Mouse (Mus musculus) left cerebral cortex, adult 11 months (tissue): Measurements from ENCODE around the gene Grcc10.
A peak's percentile ranks its signal among the peaks of the same experiment; 100 is the strongest.

Source experiments
- DNase-seq: peaks from one replicate; pipeline ENCODE4 v3.0.0; 2022; ENCODE audit warnings: low spot score

Grcc10 gene

DNA sequence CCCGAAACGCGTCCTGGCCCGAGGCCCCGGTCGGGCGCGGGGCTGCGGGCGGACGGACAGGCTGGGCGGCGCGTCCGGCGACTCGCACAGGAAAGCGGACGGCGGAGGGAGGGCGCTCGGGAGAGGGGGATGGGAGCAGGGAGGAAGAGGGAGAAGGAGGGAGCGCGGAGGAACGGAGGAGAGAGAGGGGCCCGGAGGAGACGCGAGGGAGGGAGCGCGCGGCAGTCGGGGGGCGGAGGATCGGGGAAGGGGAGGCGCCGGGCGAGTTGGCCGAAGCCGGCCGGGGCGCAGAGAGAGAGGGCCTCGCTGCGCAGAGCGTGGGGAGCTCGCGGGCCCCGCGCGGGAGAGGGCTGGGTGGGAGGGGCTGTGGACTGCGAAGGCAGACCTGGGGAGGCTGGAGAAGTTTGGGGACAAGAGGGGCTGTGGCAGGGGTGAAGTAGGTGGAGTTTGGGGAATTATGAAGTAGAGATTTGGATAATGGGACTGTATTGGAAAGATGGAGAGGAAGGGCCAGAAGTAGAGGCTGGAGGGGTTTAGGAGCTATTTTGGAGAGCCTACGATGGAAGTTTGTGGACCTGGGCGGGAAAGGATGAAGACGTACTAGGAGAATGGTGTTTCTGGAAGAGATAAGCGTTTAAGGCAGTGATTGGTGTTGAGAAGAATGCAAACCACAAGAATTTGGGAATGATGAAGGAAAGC is 15.6 kb upstream of the Grcc10 start:
- DNase-seq: no peak

DNA sequence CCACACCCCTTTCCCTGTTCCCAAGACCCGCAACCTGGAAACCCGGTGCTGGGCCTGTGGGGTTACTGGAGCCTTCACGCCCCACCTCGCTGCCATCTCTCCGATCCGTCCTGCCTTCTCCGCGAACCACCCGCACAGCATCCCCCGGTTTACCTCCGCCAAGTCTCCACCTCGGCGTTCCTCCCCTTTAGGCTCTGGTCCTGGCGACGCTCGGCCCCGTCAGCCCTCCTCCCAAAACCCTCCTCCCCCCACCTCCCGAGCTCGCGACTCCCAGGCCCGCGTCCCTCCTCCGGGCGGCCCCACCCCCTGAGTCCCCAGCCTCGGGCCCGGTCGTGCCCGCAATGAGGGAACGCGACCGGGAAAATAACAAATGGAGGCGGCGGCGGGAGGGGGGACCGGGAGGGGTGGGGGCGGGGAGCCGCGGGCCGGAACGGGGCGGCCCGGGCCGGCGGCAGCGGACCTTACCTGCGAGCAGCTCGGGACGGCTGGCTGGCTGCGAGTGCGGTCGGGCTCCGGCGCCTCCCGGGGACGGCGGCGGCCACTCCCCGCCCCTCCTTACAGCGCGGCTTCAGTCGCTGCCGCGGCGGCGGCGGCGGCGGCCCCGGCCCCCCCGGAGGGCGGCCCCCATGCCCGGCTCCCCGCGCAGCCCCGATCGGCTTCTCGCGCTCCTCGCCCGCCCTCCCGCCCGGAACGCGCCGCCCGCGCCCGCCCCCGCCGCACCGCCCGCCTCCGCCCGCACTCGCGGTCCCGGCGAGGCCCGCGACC is 14.8 kb upstream of the Grcc10 start, which contains the start of the genes Gm45234 and Atn1:
Gm45234 (minus strand) TSS at position 191 of the 765 bp plus-strand sequence.
Atn1 (minus strand) TSS at position 694 of the 765 bp plus-strand sequence.
- DNase-seq: no peak

DNA sequence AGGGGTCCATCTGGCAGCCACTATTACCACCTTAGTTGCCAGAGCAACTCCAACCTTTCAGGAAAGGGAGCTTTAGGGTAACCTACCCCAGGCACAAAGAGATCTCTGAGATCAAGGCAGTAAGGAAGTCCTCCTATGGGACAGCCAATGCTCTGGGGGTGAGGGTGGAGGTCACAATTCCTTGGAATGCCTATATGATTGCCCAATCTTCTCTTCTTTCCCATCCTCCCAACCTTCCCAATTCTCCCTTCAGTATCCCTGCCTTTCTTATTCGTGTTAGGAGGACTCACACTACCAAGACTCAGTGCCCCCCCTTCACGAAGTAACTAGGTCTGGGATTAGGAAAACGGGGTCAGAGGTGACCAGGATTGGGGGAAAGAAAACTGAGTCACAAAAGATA is 14.1 kb upstream of the Grcc10 start:
- DNase-seq: no peak

DNA sequence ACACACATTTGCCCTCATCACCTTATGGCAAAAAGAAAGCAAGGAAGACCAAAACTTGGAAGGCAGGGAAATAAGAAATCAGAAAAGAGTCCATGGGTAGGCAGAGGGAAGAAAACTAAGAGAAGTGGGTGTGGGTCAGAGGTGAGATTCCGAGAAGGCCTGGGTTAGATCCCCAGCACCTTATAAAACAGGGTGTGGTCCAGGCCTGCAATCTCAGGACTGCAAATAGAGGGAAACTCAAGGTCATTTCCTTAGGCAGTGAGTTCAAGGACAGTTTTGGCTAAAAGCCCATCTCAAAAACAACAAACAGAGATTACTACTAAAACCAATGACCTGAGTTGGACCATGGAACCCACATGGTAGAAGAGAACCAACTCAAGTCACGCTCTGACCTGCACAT is 12.7 kb upstream of the Grcc10 start:
- DNase-seq: no peak

DNA sequence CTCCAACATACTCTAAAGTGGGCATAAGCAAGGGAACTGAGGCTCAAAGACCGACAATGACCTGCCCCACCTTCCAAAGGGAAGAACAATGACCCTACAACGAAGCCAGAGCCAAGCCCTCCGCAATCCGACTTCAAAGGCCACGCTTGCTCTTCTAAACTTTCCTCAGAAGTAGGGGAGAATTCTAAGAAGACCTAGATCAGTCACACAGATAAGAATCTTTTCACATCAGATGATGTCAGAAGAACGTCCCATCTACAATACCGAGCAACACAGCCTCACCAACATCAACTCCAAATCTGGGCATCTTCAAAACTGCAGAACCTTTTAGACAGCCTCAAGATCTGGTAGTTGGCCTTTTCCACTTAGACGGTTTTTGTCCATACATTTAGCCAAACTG is 9.2 kb upstream of the Grcc10 start:
- DNase-seq: no peak

DNA sequence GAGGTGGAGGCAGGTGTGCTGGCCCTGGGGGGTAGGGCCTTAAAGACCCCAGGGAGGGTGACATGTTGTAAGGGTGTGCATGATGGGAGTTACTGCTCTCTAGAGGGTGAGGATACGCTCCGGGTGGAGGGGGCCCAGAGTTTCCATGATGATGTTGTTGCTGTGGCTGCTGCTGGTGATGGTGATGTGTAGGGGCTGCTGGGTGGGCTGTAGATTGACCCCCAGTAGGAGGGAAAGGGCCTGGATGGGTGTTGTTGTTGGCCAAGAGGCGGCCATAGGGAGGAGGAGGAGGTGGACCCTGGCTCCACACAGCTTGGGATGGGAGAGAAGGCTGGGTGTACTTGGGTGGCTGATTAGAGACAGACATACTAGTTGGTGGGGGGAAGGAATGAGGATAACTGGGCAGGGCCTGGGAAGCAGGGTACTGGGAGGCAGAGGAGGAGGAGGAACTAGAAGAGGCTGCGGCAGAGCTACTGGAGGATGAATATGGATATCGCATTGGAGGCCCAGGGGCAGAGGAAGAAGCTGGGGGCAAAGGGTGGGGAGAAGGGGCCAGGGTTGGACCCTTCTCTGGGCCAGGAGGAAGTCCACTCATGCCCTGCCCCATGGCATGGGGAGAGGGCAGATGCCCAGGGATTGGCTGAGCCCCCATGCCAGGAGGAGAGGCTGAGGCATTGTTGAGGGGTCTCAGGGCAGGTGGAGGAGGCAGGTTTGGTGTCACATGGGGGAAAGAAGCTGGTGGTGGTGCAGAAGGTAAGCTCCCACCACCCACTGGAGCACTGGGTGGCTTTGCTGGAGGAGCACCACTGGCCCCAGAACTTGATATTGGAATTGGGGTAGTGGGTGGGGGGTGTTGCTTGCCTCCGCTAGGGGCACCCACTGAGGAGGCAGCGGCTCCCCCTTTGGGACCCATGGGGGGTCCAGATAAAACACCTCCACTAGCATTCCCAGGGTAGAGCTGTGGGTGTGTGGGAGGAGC is 5.8 kb upstream of the Grcc10 start:
- DNase-seq: no peak

DNA sequence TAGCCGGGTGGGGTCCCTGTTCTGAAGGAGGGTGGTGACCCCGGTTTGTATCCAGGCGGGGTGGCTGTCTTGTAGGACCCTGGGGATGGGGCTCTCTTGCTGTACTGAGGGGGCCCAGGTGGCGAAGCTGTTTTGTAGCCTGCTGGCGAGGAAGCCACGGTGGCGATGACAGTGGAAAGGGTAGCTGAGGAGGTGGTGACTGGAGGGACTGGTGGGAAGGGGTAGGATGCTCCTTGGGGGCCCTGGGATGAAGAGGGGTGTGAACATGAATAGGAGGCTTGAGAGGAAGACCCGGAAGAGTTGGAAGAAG is 5.1 kb upstream of the Grcc10 start:
- no peak for DNase-seq

DNA sequence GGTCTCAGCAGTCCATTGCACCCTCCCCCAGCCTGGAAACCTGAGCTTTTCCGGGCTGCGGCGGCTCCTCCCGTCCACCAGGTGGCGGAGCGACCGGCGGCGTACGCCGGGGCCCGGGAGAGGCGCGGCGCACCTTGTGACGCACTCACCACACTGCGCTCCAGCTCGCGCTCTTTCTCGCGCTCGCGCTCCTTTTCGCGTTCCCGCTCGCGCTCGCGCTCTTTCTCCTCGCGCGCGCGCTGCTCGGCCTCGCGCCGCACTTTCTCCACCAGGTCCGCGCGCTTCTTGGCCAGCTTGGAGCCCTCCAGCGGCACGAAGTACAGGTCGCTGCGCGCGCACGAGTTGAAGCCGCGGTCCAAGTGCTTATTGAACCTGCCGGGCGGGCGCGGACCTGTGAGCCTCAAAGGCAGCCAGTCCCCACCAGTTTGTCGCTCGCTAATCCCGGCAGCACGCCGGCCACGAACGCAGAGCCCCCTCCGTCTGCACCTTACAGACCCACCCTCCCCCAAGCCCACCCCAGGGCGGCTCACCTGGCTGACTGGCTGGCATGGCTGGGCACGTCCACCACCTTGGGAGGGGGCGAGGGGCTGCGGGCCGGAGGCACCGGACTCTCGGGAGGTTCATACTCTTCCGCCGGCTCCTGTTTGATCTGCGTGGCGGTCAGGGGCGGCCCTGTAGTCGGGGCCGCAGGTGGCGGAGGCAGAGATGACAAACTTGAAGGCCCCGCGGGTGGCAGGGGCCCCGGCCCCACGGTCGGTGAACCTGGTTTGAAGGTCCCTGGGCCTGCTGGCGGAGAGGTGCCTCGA is 4.5 kb upstream of the Grcc10 start:
- peak; percentile 91 for DNase-seq

DNA sequence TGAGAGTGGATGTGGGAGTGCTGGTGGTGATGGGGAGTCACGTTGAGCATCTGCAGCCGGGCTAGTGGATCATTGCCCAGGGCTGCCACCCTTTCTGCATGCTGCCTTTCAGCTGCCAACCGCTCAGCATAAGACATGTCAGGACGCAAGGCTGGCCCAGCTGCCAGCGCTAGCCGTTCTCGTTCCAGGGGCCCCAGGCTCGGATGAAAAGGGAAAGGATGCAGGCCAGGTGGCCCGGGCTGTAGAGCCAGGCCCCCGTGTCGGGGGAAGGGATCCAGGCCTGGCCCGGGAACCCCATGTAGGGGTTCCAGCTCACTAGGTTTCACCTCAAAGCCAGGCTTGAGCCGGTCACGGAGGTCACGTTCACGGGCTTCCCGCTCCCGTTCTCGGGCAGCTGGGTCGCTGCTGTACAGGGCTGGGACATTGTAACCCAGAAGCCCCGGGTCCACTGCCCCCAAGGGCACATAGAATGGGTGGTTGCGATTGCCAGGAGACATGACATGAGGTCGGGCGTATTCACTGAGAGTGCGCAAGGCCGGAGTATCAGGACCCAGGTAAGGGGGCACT is 3.7 kb upstream of the Grcc10 start:
- DNase-seq: no peak

DNA sequence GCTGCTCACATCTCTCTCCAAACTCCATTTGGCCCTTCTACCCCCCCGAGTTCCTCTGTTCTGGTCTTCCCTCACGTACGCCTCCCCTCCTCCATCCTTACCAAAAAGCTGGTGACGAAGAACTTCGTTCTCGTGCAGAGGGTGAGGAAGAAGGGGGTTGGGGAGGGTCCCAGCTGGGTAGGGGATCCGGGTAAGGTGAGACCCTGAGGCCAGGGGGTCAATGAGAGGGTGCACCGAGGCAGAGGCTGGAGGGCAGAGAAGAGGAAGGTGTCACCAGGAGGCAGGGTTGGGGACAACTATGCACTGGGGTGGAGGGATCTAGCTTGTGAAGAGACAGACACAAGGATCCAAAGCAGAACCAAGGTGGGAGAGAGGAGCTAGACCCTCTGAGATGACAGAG is 2.5 kb upstream of the Grcc10 start:
- no peak for DNase-seq

DNA sequence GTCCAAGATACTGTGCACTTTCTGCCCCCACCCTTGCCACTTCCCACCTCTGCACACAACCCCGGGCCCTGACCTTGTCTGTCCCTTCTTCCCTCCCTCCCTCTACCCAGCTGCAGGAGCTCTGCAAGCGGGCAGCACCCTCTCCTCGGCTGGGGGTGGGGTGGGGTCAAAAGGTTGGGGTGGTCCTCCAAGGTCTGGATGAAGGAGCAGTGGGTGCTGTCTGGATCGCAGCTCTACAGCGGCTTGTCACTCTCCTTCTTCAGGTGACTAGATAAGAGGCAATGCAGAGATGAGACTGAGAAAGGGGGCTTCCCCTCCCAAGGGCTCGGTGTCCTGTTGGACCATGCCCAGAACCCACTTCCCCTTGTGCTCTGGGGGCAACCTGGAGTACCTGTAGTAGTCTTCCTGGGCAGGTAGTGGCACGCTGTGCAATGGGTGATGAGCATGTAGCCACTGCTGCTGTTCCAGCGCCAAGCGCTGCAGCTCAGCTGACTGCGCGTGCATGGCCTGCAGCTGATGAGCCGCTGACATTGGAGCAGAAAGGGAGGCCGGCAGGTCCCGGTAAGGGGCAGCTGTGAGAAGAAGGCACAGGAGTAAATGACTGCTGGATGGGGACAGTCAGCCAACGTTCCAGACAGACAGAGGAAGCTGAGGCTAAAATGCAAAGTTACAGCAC is 1.8 kb upstream of the Grcc10 start:
- no peak for DNase-seq

DNA sequence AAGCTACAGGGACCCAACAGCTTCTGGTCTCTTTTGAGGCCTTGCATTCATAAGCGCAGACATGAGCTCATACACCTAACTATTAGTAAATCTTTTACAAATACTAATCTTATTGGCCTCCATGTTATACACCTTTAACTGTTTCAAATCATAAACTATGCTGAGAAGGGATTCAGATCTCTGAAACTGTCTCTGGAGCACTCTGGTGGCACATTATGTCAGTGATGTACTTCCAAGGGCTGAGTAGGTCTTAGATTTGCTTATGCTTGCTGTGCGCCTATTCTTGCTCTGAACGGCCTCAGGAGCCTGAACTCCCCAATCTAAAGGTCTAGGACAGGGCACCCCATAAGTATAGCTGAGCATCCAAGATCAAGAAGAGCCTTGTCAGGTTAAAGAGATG is 668 bp upstream of the Grcc10 start:
- no peak for DNase-seq

DNA sequence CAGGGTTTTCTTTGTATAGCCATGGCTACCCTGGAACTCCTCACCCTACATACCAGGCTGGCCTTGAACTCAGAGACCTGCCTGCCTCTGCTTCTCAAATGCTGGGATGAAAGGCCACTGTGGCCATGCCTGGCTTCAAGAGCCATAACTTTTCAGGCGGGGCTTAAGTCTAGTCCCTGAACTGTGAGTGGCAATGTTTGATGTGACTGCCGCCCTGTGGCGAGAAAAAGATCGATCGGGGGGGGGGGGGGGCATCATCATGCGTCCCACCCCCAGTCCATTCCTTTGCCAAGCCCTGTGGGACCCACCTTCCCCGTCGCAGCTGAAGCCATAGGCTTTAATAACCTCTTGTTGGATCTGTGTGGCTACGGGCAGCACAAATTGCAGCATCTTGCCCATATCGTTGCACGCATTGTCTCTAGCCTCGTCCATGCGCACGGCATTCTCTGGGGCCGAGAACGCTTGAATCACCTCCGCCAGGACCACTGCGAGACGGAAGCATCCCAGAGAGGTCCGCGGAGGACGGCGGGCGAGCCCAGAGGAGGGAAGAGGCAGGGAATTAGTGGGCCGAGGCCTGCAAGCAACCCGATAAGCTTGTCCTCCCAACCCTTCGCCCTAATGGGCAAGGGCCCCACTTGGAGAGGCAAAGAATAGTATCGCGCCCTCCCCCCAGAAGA is 825 bp downstream of the Grcc10 start:
- no peak for DNase-seq

DNA sequence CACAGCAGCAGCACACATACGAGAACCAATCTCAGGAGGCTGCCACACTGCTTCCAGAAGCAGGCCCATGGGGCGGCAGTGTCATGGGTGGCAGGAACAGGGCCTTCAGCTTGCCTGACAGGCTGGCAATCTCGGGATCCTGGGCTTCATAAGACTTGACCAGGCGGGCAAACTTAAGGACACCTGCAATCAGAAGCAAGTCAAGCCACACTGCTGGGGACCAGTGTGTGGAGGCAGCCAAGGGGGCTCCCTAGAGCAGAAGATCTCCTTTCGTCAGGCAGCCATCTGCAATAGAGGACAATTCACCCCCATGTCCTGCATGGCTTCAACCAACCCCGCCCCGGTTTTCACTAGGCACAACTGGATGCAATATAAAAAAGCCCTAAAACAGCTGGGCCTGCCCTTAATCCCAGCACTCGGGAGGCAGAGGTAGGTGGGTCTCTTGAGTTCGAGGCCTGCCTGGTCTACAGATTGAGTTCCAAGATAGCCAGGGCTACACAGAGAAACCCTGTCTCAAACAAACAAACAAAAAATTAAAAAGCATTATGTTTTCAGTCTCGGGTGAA is 1.9 kb downstream of the Grcc10 start:
- DNase-seq: no peak

DNA sequence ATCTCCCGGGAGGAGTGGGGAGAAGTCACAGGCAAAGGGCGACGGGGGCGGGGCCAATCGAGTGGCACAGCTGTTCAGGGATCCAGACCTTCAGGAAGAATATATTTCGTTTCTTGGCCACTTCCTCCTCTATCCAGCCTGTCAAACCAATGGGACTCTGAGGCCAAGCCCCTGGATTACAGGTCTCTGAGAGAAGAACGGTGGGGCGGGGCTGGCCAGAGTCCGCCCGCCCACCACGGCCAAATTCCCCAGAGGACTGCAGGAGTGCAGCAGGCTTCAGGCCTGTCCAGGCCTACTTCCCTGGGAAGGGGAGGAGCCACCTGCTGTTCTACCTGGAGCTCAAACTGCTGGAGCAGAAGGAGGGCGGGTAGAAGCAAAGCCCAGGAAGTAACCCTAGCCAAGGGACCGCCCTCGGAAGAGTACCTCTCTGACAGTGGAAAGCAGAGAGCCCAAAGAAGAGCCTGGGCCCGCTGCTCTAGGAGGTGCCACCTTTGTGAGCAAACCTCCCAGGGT is 2.6 kb downstream of the Grcc10 start, which contains the start of gene Ptpn6:
Ptpn6 (minus strand) TSS at position 204 of the 513 bp plus-strand sequence.
- no peak for DNase-seq

DNA sequence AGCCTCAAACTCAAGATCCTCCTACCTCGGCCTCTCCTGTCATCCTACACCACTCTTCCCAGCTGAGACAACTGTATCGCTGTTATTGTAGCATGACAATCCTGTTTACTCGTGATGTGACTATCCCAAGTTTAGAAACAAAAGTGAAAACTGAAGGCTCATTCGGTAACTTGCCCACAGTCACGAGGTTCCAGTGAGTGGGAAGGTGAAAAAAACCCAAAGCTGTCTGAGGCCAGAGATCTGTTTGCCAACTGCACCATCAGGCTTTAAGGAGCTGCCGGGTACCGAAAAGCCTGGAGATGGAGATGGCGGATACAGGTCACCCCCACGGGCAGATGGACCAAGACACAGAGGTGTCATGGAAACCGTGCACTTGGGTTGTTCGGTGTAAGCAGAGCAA is 4.1 kb downstream of the Grcc10 start:
- DNase-seq: no peak

DNA sequence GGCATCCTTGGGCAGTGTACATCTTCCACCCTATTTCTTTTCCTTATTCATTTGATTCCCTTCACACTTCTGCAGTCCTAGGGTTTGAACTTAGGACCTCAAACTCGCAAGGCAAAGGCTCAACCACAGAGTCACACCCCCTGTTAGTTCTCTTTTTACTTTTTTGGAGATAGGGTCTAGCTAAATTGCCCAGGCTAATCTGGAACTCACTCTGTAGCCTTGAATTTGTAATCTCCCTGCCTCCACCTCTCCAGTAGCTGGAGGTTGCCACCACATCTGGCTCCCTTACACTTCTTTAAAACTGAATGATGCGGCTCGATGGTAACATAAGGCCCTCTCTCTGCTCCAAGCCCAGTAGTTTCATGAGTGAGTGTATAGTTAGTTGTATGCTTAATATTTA is 6.8 kb downstream of the Grcc10 start:
- no peak for DNase-seq

DNA sequence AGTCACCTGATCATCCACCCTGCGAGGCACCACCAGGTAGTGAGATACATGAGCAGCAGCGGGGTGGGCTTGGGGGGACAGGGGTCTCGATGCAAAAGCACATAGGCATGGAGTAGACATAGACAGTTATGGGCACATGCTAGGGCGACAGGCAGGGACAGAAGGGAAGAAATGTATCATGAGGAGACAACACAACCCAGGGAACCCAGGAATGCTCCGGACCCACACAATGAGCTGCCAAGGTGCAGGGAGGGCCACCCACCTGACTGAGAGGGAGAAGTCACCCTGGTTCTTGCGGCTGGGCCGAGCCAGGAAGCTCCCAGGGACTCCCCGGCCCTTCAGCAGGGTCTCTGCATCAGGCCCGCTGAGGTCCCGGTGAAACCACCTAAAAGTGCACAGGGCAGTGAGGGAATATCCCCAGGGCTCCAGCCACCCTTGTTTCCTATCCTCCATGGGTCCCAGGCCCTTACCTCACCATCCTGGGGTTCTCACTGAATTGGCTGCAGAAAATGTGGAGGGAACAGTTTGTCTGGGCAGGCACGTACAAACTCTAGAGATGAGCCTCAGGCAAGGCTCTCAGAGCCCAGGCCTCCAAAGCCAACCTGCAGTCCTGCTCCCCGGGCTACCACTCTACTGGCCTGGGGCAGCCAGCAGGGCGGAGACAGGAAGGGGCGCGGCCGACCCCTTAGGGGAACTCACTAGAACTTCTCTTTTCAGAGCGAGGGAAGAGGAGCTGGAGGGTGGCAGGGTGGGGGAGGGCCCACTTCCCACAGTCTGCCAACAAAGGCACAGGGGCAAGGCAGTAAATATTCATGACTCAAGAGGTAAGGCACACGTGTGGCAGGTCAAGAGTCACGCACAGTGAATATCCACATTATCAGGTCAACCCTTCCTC is 8.5 kb downstream of the Grcc10 start:
- DNase-seq: no peak

DNA sequence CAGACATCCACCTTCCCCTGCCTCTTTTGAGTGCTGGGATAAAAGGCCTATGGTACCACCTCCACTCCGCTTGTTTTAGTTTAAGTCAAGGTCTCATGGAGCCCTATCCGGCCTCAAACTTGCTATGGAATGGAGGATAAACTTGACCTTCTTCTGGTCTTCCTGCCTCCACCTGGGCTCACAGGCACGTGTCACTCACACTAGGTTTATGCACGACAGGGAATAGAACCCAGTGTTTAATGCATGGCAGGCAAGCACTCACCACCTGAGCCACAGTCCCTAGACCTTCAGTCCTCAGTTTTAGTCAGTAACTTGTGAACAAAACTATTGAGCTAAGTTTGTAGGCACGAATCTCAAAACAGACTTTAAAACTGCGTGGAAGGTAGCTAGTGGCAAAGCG is 10.1 kb downstream of the Grcc10 start:
- no peak for DNase-seq
